Mouse (Mus musculus) embryonic fibroblast, embryonic 13.5 days (primary cell): Measurements from ENCODE around the gene 1700049E17Rik2.
"Not testable (repeated sequence)": the region's sequence is repeated elsewhere in the genome, so short reads cannot be mapped to it uniquely, and the experiment has no call there.

Experiments used
- CTCF ChIP-seq: IDR thresholded peaks from 2 replicates; pipeline ENCODE4 v1.5.1; 2011; ENCODE audit warnings: mild to moderate bottlenecking, control low read depth, low read length, moderate library complexity, borderline replicate concordance; ENCODE audit not compliant: insufficient read depth
- POLR2A ChIP-seq: IDR thresholded peaks from 2 replicates; pipeline ENCODE4 v1.6.1; 2011; ENCODE audit warnings: low read depth, mild to moderate bottlenecking, control low read depth, low read length, moderate library complexity

GRCm38 (mm10) chr14:41586346-41586745 lies 13.3 kb downstream of the 1700049E17Rik2 start:
- not testable (repeated sequence) for TF ChIP-seq CTCF, POLR2A
